In genomic region chr16:33950830-33951229, GRCm38 (mm10) we compare ENCODE assay signal across 9 mouse cellular contexts. TPM values are rescaled to one million over a fixed set of nuclear protein-coding genes. Genes with fewer than 3 reads are reported as not detected.
DNase-seq lines count a peak whose midpoint lies in the region; ATAC-seq and TF ChIP-seq lines count a peak whose summit lies in the region.
"Had no signal": no experiment of that assay in that cellular context is flagged by ENCODE, and none has a peak within 500 bp of the region (broad histone marks: within the 10 kb centered on the region; RNA-seq: fewer than 3 reads in every experiment).

No protein-coding gene starts in this region.

- H3K27ac ChIP-seq in bone marrow, adult 2 months (ENCODE audit: control insufficient read depth, insufficient read depth, low read depth, low read length, poor library complexity), result no peak overlapping the region
- no peak overlapping the region for H3K27ac ChIP-seq in heart, embryonic 14.5 days (replicated peaks in 1 of 2; ENCODE audit: control insufficient read depth in 1 of 2, insufficient read depth in 1 of 2, low read depth in 2 of 2, low read length in 2 of 2)
- H3K27ac ChIP-seq in liver, embryonic 11.5 days (ENCODE audit: low read depth, low read length), result no peak overlapping the region

- H3K4me3 ChIP-seq in bone marrow, adult 2 months (replicated peaks; ENCODE audit: control insufficient read depth, low read depth, low read length), result no peak overlapping the region
- no peak overlapping the region for H3K4me3 ChIP-seq in heart, embryonic 14.5 days (ENCODE audit: control insufficient read depth in 1 of 2, insufficient read depth in 1 of 2, low read depth in 1 of 2, low read length in 2 of 2)
- no peak overlapping the region for H3K4me3 ChIP-seq in liver, embryonic 11.5 days (ENCODE audit: low read depth, low read length)
- no peak overlapping the region for H3K4me3 ChIP-seq in myocyte
- H3K4me3 ChIP-seq: embryonic facial prominence, embryonic 15.5 days had no signal

- H3K9ac ChIP-seq in heart, embryonic 14.5 days (ENCODE audit: low read length), result no peak overlapping the region
- no peak overlapping the region for H3K9ac ChIP-seq in liver, embryonic 11.5 days (ENCODE audit: low read depth, low read length)
- H3K9ac ChIP-seq: embryonic facial prominence, embryonic 15.5 days had no signal

- peak; percentile 53; the same call in 1 of the 2 replicates for ATAC-seq in erythroblast, adult 5-6 weeks (replicated peaks; ENCODE audit: low FRiP score, poor library complexity, severe bottlenecking)
- peak; percentile 31; the same call in 1 of the 2 replicates for ATAC-seq in heart, embryonic 14.5 days (ENCODE audit: insufficient number of reproducible peaks, insufficient read depth, low FRiP score, low read depth)
- ATAC-seq in liver, embryonic 11.5 days (replicated peaks; ENCODE audit: low FRiP score), result peak; percentile 70

- no peaks in the 10 kb centered on the region for H3K79me2 ChIP-seq in myocyte (ENCODE audit: control insufficient read depth, insufficient read depth)

- H3K27me3 ChIP-seq in heart, embryonic 14.5 days (ENCODE audit: control insufficient read depth, insufficient read depth, low read length), result no peaks in the 10 kb centered on the region
- H3K27me3 ChIP-seq in liver, embryonic 11.5 days (replicated peaks; ENCODE audit: control insufficient read depth, insufficient read depth, low read length), result no peaks in the 10 kb centered on the region
- no peaks in the 10 kb centered on the region for H3K27me3 ChIP-seq in myocyte (ENCODE audit: control insufficient read depth, insufficient read depth, insufficient read length)
- H3K27me3 ChIP-seq: embryonic facial prominence, embryonic 15.5 days had no signal

- no peak for TF ChIP-seq POLR2A in bone marrow, adult 2 months (IDR thresholded peaks at IDR 0.05; ENCODE audit: borderline replicate concordance, control insufficient read depth, low read depth, low read length)
- TF ChIP-seq POLR2A in myocyte (IDR thresholded peaks at IDR 0.05; ENCODE audit: insufficient read length, low read depth), result no peak

- DNase-seq in CD4-positive helper T cell, adult 2 months (ENCODE audit: low read depth, low spot score), result peak; percentile 60
- DNase-seq in kidney, postnatal 10 days, result peak; percentile 93
- DNase-seq in liver, embryonic 11.5 days (ENCODE audit: low spot score), result peak; percentile 76
- peak; percentile 73 to 88 for DNase-seq in spleen, postnatal 4 days (ENCODE audit: low spot score in 2 of 2)

- peaks cover 71% of the 10 kb centered on the region for H3K36me3 ChIP-seq in heart, embryonic 14.5 days (ENCODE audit: control insufficient read depth, insufficient read depth, low read length)
- peaks cover 18% of the 10 kb centered on the region for H3K36me3 ChIP-seq in liver, embryonic 11.5 days (ENCODE audit: control insufficient read depth, insufficient read depth, low read length)
- peaks cover 16% of the 10 kb centered on the region for H3K36me3 ChIP-seq in myocyte (ENCODE audit: control insufficient read depth, insufficient read depth)

- no peaks in the 10 kb centered on the region for H3K9me3 ChIP-seq in heart, embryonic 14.5 days (ENCODE audit: control insufficient read depth, low read length)
- H3K9me3 ChIP-seq in liver, embryonic 11.5 days (ENCODE audit: control insufficient read depth, low read length), result no peaks in the 10 kb centered on the region
- H3K9me3 ChIP-seq: embryonic facial prominence, embryonic 15.5 days had no signal

- H3K4me2 ChIP-seq in heart, embryonic 14.5 days (ENCODE audit: low read length), result no peak overlapping the region
- H3K4me2 ChIP-seq in liver, embryonic 11.5 days, result no peak overlapping the region
- H3K4me2 ChIP-seq in myocyte (ENCODE audit: low read depth), result no peak overlapping the region
- H3K4me2 ChIP-seq: embryonic facial prominence, embryonic 15.5 days had no signal

- no peak overlapping the region for H3ac ChIP-seq in myocyte (ENCODE audit: control insufficient read depth, insufficient read length)

- peaks cover 5% of the 10 kb centered on the region; the same call in 1 of the 2 replicates for H3K4me1 ChIP-seq in bone marrow, adult 2 months (ENCODE audit: control insufficient read depth, insufficient read depth, low read length)
- H3K4me1 ChIP-seq in heart, embryonic 14.5 days (ENCODE audit: control insufficient read depth in 2 of 2, insufficient read depth in 2 of 2, low read length in 2 of 2), result peaks cover 4 to 6% of the 10 kb centered on the region in 2 experiments
- peaks cover 9% of the 10 kb centered on the region; the same call in 1 of the 2 replicates for H3K4me1 ChIP-seq in liver, embryonic 11.5 days (replicated peaks; ENCODE audit: control insufficient read depth, insufficient read depth, low read length)

- TF ChIP-seq CTCF in bone marrow, adult 2 months (IDR thresholded peaks at IDR 0.05; ENCODE audit: control insufficient read depth, insufficient read depth, low read length), result peak; percentile 92

- WGBS in bone marrow, adult 2 months, result 11% methylated on average over 4 of the region's 4 CpGs
- 16% methylated on average over 4 of the region's 4 CpGs for WGBS in heart, embryonic 14.5 days
- WGBS in liver, embryonic 11.5 days, result 28% methylated on average over 4 of the region's 4 CpGs

TF ChIP-seq in myocyte, 11 proteins besides CTCF, POLR2A, EP300 and RAD21:
- TF ChIP-seq MYOG (IDR thresholded peaks at IDR 0.05; ENCODE audit: control insufficient read depth in 1 of 3, insufficient read depth in 1 of 3, insufficient read length in 2 of 3, low read depth in 2 of 3) (no peak), REST (IDR thresholded peaks at IDR 0.05; ENCODE audit: insufficient read depth, insufficient read length) (no peak), MYOD1 (IDR thresholded peaks at IDR 0.05; ENCODE audit: control insufficient read depth in 1 of 3, insufficient read length in 2 of 3, low read depth in 2 of 3) (no peak), TCF3 (IDR thresholded peaks at IDR 0.05; ENCODE audit: insufficient read length, low read depth) (no peak), POLR2AphosphoS2 (IDR thresholded peaks at IDR 0.05; ENCODE audit: insufficient read length, low read depth) (peak; percentile 34), MAX (IDR thresholded peaks at IDR 0.05; ENCODE audit: low read depth) (no peak), CEBPB (IDR thresholded peaks at IDR 0.05; ENCODE audit: insufficient read depth, poor library complexity, severe bottlenecking) (peak; percentile 92)

RNA-seq across cellular contexts. Expression of gene Umps, which starts 16.0 kb away (rescaled TPM):
- polyA plus RNA-seq in bone marrow, adult 2 months (2011; ENCODE audit: insufficient read depth, insufficient read length, low replicate concordance, missing spikeins), result 9.0 and 14.2 TPM in 2 replicates
- total RNA-seq in erythroblast, adult 5-6 weeks (2015; ENCODE audit: low replicate concordance), result 7.5 and 14.2 TPM in 2 replicates
- 11.4 and 13.4 TPM in 2 replicates for total RNA-seq in erythroblast, adult 5-6 weeks (2017; ENCODE audit: low replicate concordance)
- 26.9 and 29.7 TPM in 2 replicates for polyA plus RNA-seq in heart, embryonic 14.5 days (2014; fragmentation: Nextera tagmentation; extraction: Ambion mirVana)
- polyA plus RNA-seq in liver, embryonic 11.5 days (2014; fragmentation: Nextera tagmentation; extraction: Ambion mirVana), result 104 and 110 TPM in 2 replicates
- 18.9 TPM for polyA plus RNA-seq in myocyte (2012; fragmentation: generic; extraction: Trizol)
